Mouse (Mus musculus) neural tube, embryonic 14.5 days (tissue): ENCODE measurements around the gene Spag6. TPM values are rescaled to one million over a fixed set of nuclear protein-coding genes. Genes with fewer than 3 reads are reported as not detected.

Source experiments
- ATAC-seq: fragments of 200-750 bp; cut with Nextera tagmentation; 2 replicates; pipeline ENCODE4 v1.8.0; 2017; ENCODE audit warnings: low read depth, mild to moderate bottlenecking, moderate TSS enrichment, moderate library complexity
- H3K27ac ChIP-seq: fragments of 300-500 bp; sonication (generic); 2 replicates; pipeline ENCODE4 v1.5.1; 2014; ENCODE audit warnings: low read depth, mild to moderate bottlenecking, control low read depth, low read length, moderate library complexity, mixed read lengths
- H3K27me3 ChIP-seq: fragments of 300-500 bp; sonication (generic); 2 replicates; pipeline ENCODE4 v1.6.1; 2014; ENCODE audit warnings: low read length; ENCODE audit not compliant: control insufficient read depth, insufficient read depth
- H3K36me3 ChIP-seq: fragments of 300-500 bp; sonication (generic); 2 replicates; pipeline ENCODE4 v1.6.1; 2014; ENCODE audit warnings: low read length, mixed read lengths; ENCODE audit not compliant: control insufficient read depth, insufficient read depth
- H3K4me1 ChIP-seq: fragments of 300-500 bp; sonication (generic); 2 replicates; pipeline ENCODE4 v1.6.1; 2014; ENCODE audit warnings: low read length; ENCODE audit not compliant: control insufficient read depth, insufficient read depth
- H3K4me2 ChIP-seq: fragments of 300-500 bp; sonication (generic); 2 replicates; pipeline ENCODE4 v1.6.1; 2014; ENCODE audit warnings: mild to moderate bottlenecking, low read depth, low read length, control low read depth
- H3K4me3 ChIP-seq: fragments of 300-500 bp; sonication (generic); 2 replicates; pipeline ENCODE4 v1.5.1; 2014; ENCODE audit warnings: low read depth, low read length, control low read depth, mixed read lengths
- H3K9ac ChIP-seq: fragments of 300-500 bp; sonication (generic); replicated peaks from 2 replicates; pipeline ENCODE4 v1.6.1; 2014; ENCODE audit warnings: low read depth, mild to moderate bottlenecking, control low read depth, low read length, mixed read lengths
- H3K9me3 ChIP-seq: fragments of 300-500 bp; sonication (generic); 2 replicates; pipeline ENCODE4 v1.6.1; 2016; ENCODE audit warnings: low read length; ENCODE audit not compliant: control insufficient read depth
- WGBS: fragments of 180-500 bp; shearing (Covaris S2); extraction: QIAGEN DNeasy Blood & Tissue Kit; methylation state at CpG from one replicate; pipeline ENCODE4 v1.1.7; 2014; 5-methylcytosine and 5-hydroxymethylcytosine counted together
- polyA plus RNA-seq: library from polyadenylated mRNA; unstranded; fragments of >200 nt; fragmentation: Nextera tagmentation; extraction: Ambion mirVana; gene quantifications from 2 replicates; pipeline ENCODE4 v1.2.1, GENCODE M21; 2014

The Spag6 gene
- polyA plus RNA-seq = 0.23 TPM in 1 of 2 replicates, not detected in the other

DNA sequence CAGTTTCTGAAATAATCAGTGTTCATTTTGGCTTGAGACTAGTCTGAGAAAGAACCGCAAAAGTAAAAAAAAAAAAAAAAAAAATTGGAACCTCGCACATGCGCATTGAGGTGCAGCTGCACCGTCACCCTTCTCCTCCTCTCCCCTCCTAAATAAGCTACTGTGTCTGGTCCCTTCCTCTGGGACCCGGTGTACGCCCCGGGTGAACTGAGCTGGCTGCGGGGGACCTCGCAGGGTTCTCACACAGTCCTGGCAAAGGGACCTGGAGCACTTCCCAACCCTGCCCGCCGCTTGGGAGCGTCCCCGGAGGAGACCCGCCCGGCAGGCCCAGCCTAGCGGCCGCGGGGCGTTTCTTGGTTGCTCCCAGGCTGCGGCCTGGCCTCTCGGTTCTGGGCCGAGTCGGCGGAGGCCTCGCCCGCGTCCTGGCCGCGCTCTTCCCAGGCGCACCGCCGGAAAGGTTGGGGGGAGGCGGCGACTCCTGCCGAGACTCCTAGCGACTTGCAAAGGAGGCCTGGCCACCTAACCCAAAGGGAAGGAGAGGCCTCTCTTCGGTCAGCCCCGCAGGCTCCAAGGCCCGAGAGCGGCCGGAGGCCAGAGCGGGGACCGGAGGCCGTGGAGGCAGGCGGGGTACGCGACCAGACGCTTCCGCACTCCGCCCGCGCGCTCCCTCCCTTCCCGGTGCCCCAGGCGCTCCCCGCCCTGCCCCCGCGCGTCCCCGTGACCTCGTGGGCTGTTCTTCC lies at the start of gene Spag6:
Gene Spag6 (plus strand): TSS at position 162 of the 740 bp plus-strand sequence.
- no peak within 1 kb of the TSS for H3K27ac ChIP-seq
- H3K9me3 ChIP-seq = no peaks in the 10 kb centered on the region
- peak; percentile 58 for ATAC-seq
- H3K36me3 ChIP-seq = no peaks in the 10 kb centered on the region
- peaks cover 10% of the 10 kb centered on the region for H3K4me1 ChIP-seq
- peak within 1 kb of the TSS; percentile 87 for H3K4me2 ChIP-seq
- H3K27me3 ChIP-seq = peaks cover 46% of the 10 kb centered on the region
- under 1% methylated on average over 53 of the region's 61 CpGs for WGBS
- peak within 1 kb of the TSS; percentile 45 for H3K4me3 ChIP-seq
- peak within 1 kb of the TSS; percentile 60 for H3K9ac ChIP-seq

DNA sequence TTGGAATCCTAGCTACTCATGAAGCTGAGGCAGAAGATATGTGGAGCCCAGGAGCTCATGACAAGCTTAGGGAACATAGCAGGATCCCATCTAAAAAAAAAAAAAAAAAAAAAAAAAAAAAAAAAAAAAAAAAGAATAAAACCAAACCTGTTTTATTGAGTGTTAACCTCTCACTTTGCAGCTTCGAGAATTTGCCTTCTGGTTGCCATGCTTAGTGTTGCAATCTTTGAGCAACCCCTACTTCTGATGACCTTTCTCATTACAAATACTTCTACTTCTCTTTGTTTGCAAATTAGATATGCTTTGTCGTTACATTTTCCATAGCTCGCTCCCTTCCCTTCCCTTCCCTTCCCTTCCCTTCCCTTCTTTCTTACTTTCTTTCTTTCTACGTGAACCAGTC lies 45.3 kb upstream of the Spag6 start:
- H3K9me3 ChIP-seq = no peaks in the 10 kb centered on the region
- no peaks in the 10 kb centered on the region for H3K27me3 ChIP-seq
- H3K4me3 ChIP-seq = no peak overlapping the region
- H3K27ac ChIP-seq = no peak overlapping the region
- H3K4me2 ChIP-seq = no peak overlapping the region
- 67% methylated on average over 4 of the region's 4 CpGs for WGBS
- no peak for ATAC-seq
- H3K36me3 ChIP-seq = no peaks in the 10 kb centered on the region
- no peak overlapping the region for H3K9ac ChIP-seq
- H3K4me1 ChIP-seq = no peaks in the 10 kb centered on the region

DNA sequence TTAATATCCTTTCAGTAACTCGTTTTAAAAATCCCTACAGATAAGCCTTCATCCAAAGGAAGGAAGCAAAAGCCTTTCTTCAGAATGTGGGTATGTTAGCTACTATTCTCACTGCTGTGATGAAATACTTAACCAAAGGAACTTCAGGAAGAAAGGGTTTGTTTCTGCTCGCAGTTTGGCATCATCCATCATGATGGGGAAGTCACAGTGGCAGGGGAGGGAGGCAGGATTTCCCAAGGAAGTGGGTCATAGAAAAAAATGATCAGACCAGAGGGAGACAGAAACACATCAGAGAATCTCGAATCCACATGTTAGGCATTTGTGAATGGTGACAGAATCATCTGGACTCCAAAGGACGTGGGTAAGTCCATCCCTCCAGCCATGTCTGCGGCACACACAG lies 39.0 kb upstream of the Spag6 start:
- Histone ChIP-seq H3K4me3 (no peak overlapping the region), H3K27ac (no peak overlapping the region), H3K9me3 (no peaks in the 10 kb centered on the region), H3K4me2 (no peak overlapping the region), H3K27me3 (no peaks in the 10 kb centered on the region), H3K9ac (no peak overlapping the region), H3K4me1 (no peaks in the 10 kb centered on the region), H3K36me3 (no peaks in the 10 kb centered on the region)
- ATAC-seq = no peak
- 73% methylated on average over 5 of the region's 5 CpGs for WGBS

DNA sequence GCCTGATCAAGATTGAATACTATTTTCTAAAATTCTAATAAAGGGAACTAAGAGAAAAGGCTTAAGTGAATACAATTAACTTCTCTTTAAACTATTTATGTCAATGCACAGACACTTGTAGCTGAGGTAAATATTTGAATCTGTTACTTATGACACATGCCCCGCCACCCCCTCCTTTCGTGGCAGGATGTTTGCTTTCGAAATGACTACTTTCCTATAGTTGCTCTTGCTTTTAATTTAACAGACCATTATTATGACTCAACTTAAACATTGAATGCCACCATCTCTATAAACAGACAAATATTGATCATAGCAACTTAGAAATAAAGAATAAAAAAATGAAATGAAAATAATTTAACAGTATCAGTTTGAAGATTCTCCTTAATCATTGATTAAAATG lies 29.8 kb upstream of the Spag6 start:
- Histone ChIP-seq H3K27ac (no peak overlapping the region), H3K4me1 (no peaks in the 10 kb centered on the region), H3K36me3 (no peaks in the 10 kb centered on the region), H3K9ac (no peak overlapping the region), H3K9me3 (no peaks in the 10 kb centered on the region), H3K4me2 (no peak overlapping the region), H3K27me3 (no peaks in the 10 kb centered on the region), H3K4me3 (no peak overlapping the region)
- no peak for ATAC-seq
- WGBS = 89% methylated on average over 3 of the region's 3 CpGs

DNA sequence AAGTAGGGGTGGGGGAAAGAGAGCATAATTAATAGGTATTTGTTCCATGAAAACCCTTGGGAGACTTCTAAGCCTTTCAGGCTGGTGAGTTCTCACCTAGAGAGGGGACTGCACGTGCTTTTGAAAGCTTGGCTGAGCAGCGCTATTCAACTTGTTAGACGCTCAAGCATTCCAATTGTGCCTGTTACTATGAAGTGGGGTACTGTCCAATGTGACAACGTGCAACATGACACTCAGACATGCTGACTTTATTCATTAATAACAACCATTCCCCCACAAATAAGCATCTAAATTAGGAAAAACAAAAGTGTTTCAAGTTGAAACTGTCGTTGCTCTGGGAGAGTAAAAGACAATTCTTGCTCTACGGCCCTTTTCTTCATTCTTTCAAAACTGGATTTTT lies 22.8 kb upstream of the Spag6 start:
- 11% methylated on average over 6 of the region's 6 CpGs for WGBS
- H3K4me2 ChIP-seq = no peak overlapping the region

DNA sequence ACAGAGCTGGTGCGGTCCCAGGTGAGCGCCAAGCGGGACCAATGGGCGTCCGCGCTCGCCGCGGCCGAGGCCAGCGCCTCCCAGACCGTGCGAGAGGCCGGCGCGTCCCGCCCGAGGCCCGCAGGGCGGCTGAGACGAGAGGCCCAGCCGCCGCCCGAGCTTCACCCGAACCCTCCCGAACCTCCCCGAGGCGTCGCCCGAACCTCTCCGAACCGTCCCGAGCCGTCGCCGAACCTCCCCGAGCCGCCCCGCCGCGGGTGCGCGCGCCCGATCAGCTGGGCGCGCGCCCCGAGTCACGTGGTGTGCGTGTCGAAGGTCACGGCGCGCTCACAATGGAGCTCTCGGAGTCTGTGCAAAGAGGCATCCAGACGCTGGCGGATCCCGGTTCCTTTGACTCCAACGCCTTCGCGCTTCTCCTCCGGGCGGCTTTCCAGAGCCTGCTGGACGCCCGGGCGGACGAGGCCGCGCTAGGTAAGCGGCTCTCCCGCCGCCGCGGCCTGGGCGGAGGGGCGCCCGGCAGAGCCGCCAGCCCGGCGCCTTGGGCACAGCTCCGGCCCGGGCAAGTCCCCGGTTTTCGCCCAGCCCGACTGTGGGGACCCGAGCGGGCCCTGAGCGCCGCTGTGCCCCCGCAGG lies 21.6 kb upstream of the Spag6 start, which contains the start of gene Commd3:
Gene Commd3 (plus strand): TSS at position 252 of the 633 bp plus-strand sequence.
- H3K4me2 ChIP-seq = peak within 1 kb of the TSS; percentile 88
- ATAC-seq = peak; percentile 91
- WGBS = 0% methylated on average over 89 of the region's 91 CpGs

More for the DNA sequence above, 22.8 kb upstream of the Spag6 start:
- Histone ChIP-seq H3K4me1 (peaks cover 6% of the 10 kb centered on the region), H3K36me3 (no peaks in the 10 kb centered on the region), H3K27me3 (peaks cover 8% of the 10 kb centered on the region; the same call in 1 of the 2 replicates), H3K9ac (no peak overlapping the region), H3K27ac (no peak overlapping the region), H3K4me3 (no peak overlapping the region), H3K9me3 (no peaks in the 10 kb centered on the region)
- no peak for ATAC-seq

DNA sequence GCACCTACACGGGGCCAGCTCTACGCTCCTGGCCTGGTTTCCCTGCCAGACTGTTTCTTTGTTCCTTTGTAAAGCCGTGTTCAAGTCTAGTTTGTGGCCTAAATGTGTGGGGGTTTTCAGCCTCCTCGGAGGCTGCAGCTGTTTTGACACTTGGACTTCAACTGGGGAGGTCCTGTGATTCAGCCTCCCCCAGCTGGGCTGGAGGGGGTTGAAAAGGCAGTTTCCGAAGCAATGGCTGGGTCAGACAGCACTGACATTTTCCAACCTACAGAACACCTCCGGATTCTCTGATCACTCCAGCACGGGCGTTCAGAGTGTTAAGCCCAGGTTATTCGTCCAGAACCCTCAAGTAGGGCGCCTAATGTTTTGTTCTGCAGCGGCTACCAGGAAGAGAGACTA lies 21.1 kb upstream of the Spag6 start:
- Histone ChIP-seq H3K9me3 (no peaks in the 10 kb centered on the region), H3K27me3 (peaks cover 8% of the 10 kb centered on the region; the same call in 1 of the 2 replicates), H3K27ac (peak overlapping the region; percentile 99), H3K4me3 (peak overlapping the region; percentile 89), H3K9ac (peak overlapping the region; percentile 100), H3K4me1 (peaks cover 7% of the 10 kb centered on the region), H3K36me3 (no peaks in the 10 kb centered on the region), H3K4me2 (peak overlapping the region; percentile 88)
- WGBS = 5% methylated on average over 11 of the region's 11 CpGs
- ATAC-seq = no peak

More for the DNA sequence above, 21.6 kb upstream of the Spag6 start, which contains the start of gene Commd3:
- H3K27ac ChIP-seq = peak within 1 kb of the TSS; percentile 99
- H3K9me3 ChIP-seq = no peaks in the 10 kb centered on the region
- no peaks in the 10 kb centered on the region for H3K36me3 ChIP-seq
- peaks cover 8% of the 10 kb centered on the region; the same call in 1 of the 2 replicates for H3K27me3 ChIP-seq
- peak within 1 kb of the TSS; percentile 89 for H3K4me3 ChIP-seq
- H3K4me1 ChIP-seq = peaks cover 7% of the 10 kb centered on the region
- peak within 1 kb of the TSS; percentile 100 for H3K9ac ChIP-seq

DNA sequence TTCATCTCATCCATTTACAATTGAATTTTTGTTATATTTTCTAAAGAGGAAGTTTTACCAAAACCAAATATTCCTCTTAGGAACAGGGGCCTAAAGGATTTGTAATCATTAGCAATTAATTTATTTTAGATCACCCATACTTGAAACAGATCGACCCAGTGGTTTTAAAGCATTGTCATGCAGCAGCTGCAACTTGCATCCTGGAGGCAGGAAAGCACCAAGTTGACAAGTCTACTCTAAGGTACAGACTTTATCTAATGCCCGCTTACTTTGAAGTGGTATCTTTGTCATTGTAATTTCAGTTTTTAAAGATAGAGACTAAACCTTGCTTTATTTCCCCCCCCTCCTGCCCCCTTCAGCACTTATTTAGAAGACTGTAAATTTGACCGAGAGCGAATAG lies 20.1 kb upstream of the Spag6 start:
- ATAC-seq = no peak
- Histone ChIP-seq H3K4me3 (peak overlapping the region; percentile 89; the same call in 1 of the 2 replicates), H3K27me3 (peaks cover 8% of the 10 kb centered on the region; the same call in 1 of the 2 replicates), H3K4me2 (no peak overlapping the region), H3K27ac (no peak overlapping the region), H3K4me1 (peaks cover 7% of the 10 kb centered on the region), H3K9me3 (no peaks in the 10 kb centered on the region), H3K9ac (no peak overlapping the region), H3K36me3 (no peaks in the 10 kb centered on the region)
- WGBS = 47% methylated on average over 4 of the region's 4 CpGs
